ENCODE assay signal across 21 mouse cellular contexts in genomic region chr11:78782326-78782725, GRCm38 (mm10). TPM values are rescaled to one million over a fixed set of nuclear protein-coding genes. Genes with fewer than 3 reads are reported as not detected.
A peak's percentile ranks its signal among the peaks of the same experiment; 100 is the strongest.
DNase-seq lines count a peak whose midpoint lies in the region; ATAC-seq lines count a peak whose summit lies in the region.
"Had no signal": no experiment of that assay in that cellular context is flagged by ENCODE, and none has a peak within 500 bp of the region (broad histone marks: within the 10 kb centered on the region; RNA-seq: fewer than 3 reads in every experiment).

No protein-coding gene starts in this region.

- no peak for ATAC-seq in megakaryocyte, adult 5-6 weeks (ENCODE audit: poor library complexity, severe bottlenecking)
- ATAC-seq: forebrain, embryonic 14.5 days had no signal

- peak; percentile 41 for DNase-seq in thymus, postnatal 14 days
- no peak for DNase-seq in thymus, adult 18-20 months
- DNase-seq in adrenal gland, postnatal 10 days, result peak; percentile 66
- peak; percentile 48 for DNase-seq in thymus, postnatal 4 days
- DNase-seq in frontal cortex, postnatal 25 days (ENCODE audit: low spot score in 2 of 2), result no peak
- DNase-seq in right cerebral cortex, postnatal 36 days (ENCODE audit: low spot score in 2 of 2), result no peak
- DNase-seq: cerebellum, adult 8-10 months; cerebellum, postnatal 14 days; embryo, embryonic 11 days; gastrocnemius, postnatal 10 days; heart, adult 18-20 months; heart, postnatal 10 days; heart, postnatal 4 days had no signal

- no peaks in the 10 kb centered on the region for H3K36me3 ChIP-seq in megakaryocyte, embryonic 14.5 days (replicated peaks; ENCODE audit: low read length)
- H3K36me3 ChIP-seq: embryonic facial prominence, embryonic 15.5 days; forebrain, embryonic 10.5 days; heart, embryonic 10.5 days; hindbrain, embryonic 13.5 days had no signal

- peak overlapping the region; percentile 39 for H3K4me3 ChIP-seq in megakaryocyte, embryonic 14.5 days (replicated peaks)
- H3K4me3 ChIP-seq: embryonic facial prominence, embryonic 15.5 days; erythroblast, embryonic 14.5 days; forebrain, embryonic 10.5 days; heart, embryonic 10.5 days; hindbrain, embryonic 13.5 days had no signal

- peaks cover 63% of the 10 kb centered on the region for H3K4me1 ChIP-seq in megakaryocyte, embryonic 14.5 days
- H3K4me1 ChIP-seq: embryonic facial prominence, embryonic 15.5 days had no signal

- H3K9me3 ChIP-seq in megakaryocyte, embryonic 14.5 days, result no peaks in the 10 kb centered on the region
- H3K9me3 ChIP-seq: embryonic facial prominence, embryonic 15.5 days; forebrain, embryonic 10.5 days; heart, embryonic 10.5 days; hindbrain, embryonic 13.5 days had no signal

- H3K27me3 ChIP-seq in megakaryocyte, embryonic 14.5 days (replicated peaks), result peaks cover 18% of the 10 kb centered on the region
- H3K27me3 ChIP-seq: embryonic facial prominence, embryonic 15.5 days had no signal

RNA-seq across cellular contexts. Expression of gene Ccnq, which starts 30.8 kb away (rescaled TPM):
- polyA plus RNA-seq in megakaryocyte, embryonic 14.5 days (2012; ENCODE audit: insufficient read depth, low replicate concordance), result 17.5 and 51.3 TPM in 2 replicates
- 21.3 and 25.6 TPM in 2 replicates for total RNA-seq in megakaryocyte, adult 5-6 weeks (2015)
- total RNA-seq in megakaryocyte, adult 5-6 weeks (2017), result 15.1 and 22.5 TPM in 2 replicates
- total RNA-seq in adrenal gland, postnatal 10 days (2021), result 10 to 100 TPM; 29.1 to 33.7 TPM

RNA-seq across cellular contexts. Expression of gene Lyrm9, which starts 44.1 kb away (rescaled TPM):
- 62.0 and 120 TPM in 2 replicates for polyA plus RNA-seq in megakaryocyte, embryonic 14.5 days (2012; ENCODE audit: insufficient read depth, low replicate concordance)
- total RNA-seq in megakaryocyte, adult 5-6 weeks (2015), result 1.4 and 6.4 TPM in 2 replicates
- total RNA-seq in megakaryocyte, adult 5-6 weeks (2017), result 29.1 and 31.6 TPM in 2 replicates
- 10 to 100 TPM; 23.2 to 30.6 TPM for total RNA-seq in adrenal gland, postnatal 10 days (2021)

Comparison
In these comparisons a context has a peak if more than half of its experiments do, and no peak if none do; other contexts are left out.
1. DNase-seq: peak in thymus, postnatal 14 days (single experiment), adrenal gland, postnatal 10 days (single experiment) and thymus, postnatal 4 days (single experiment); none in thymus, adult 18-20 months (0 of 2), frontal cortex, postnatal 25 days (0 of 2) and right cerebral cortex, postnatal 36 days (0 of 2).